8 mouse cellular contexts compared by ENCODE assay signal in genomic region chr3:86550301-86551010, GRCm38 (mm10). TPM values are rescaled to one million over a fixed set of nuclear protein-coding genes. Genes with fewer than 3 reads are reported as not detected.
DNase-seq lines count a peak whose midpoint lies in the region; ATAC-seq lines count a peak whose summit lies in the region.

No protein-coding gene starts in this region.

- no peaks in the 10 kb centered on the region for H3K36me3 ChIP-seq in heart, embryonic 11.5 days (ENCODE audit: control insufficient read depth, insufficient read depth, low read length)
- H3K36me3 ChIP-seq in midbrain, embryonic 13.5 days = no peaks in the 10 kb centered on the region

- no peak; the same call in 1 of the 2 replicates for ATAC-seq in heart, embryonic 11.5 days (replicated peaks; ENCODE audit: insufficient number of reproducible peaks, low FRiP score, low TSS enrichment)
- ATAC-seq in midbrain, embryonic 13.5 days = peak; percentile 49

- H3K9me3 ChIP-seq in heart, embryonic 11.5 days (replicated peaks; ENCODE audit: control insufficient read depth, low read length) = no peaks in the 10 kb centered on the region
- H3K9me3 ChIP-seq in midbrain, embryonic 13.5 days = no peaks in the 10 kb centered on the region

- H3K27me3 ChIP-seq in heart, embryonic 11.5 days (ENCODE audit: control insufficient read depth, insufficient read depth, low read length) = peaks cover 11% of the 10 kb centered on the region
- peaks cover 42% of the 10 kb centered on the region for H3K27me3 ChIP-seq in midbrain, embryonic 13.5 days

- peak overlapping the region; percentile 49 for H3K9ac ChIP-seq in heart, embryonic 11.5 days (ENCODE audit: low read depth, low read length)
- H3K9ac ChIP-seq in midbrain, embryonic 13.5 days (replicated peaks) = peak overlapping the region; percentile 67

- WGBS in heart, embryonic 11.5 days (ENCODE audit: insufficient replicate concordance) = 2% methylated on average over 22 of the region's 22 CpGs
- 2% methylated on average over 22 of the region's 22 CpGs for WGBS in midbrain, embryonic 13.5 days

- peak overlapping the region; percentile 50; the same call in 1 of the 2 replicates for H3K27ac ChIP-seq in heart, embryonic 11.5 days (ENCODE audit: low read depth, low read length)
- peak overlapping the region; percentile 91 for H3K27ac ChIP-seq in midbrain, embryonic 13.5 days

- H3K4me1 ChIP-seq in heart, embryonic 11.5 days (ENCODE audit: control insufficient read depth, insufficient read depth, low read length) = peaks cover 8% of the 10 kb centered on the region
- peaks cover 42% of the 10 kb centered on the region for H3K4me1 ChIP-seq in midbrain, embryonic 13.5 days (replicated peaks)

- peak overlapping the region; percentile 71 for H3K4me2 ChIP-seq in heart, embryonic 11.5 days
- H3K4me2 ChIP-seq in midbrain, embryonic 13.5 days (replicated peaks) = peak overlapping the region; percentile 59

- peak overlapping the region; percentile 29 for H3K4me3 ChIP-seq in heart, embryonic 11.5 days (ENCODE audit: low read depth, low read length)
- H3K4me3 ChIP-seq in midbrain, embryonic 13.5 days (replicated peaks) = peak overlapping the region; percentile 38

- no peak for DNase-seq in heart, adult 8-10 months (ENCODE audit: low spot score)
- peak; percentile 43 for DNase-seq in R1 (ENCODE audit: low read depth, low spot score)
- DNase-seq in heart, postnatal 10 days = peak; percentile 8 to 16
- no peak for DNase-seq in frontal cortex, adult 2 months (ENCODE audit: extremely low spot score in 1 of 2, low spot score in 1 of 2)
- DNase-seq in gastrocnemius, postnatal 25 days = no peak
- DNase-seq in right cerebral cortex, adult 18-20 months = no peak

- intact Hi-C loops in heart, postnatal 10 days (cut with DNase I) = no loop called here

RNA-seq across cellular contexts. Expression of gene Mab21l2, which starts 2.0 kb away (rescaled TPM):
- 12.7 and 13.6 TPM in 2 replicates for polyA plus RNA-seq in heart, embryonic 11.5 days (2014; fragmentation: Nextera tagmentation; extraction: Ambion mirVana)
- under 1 TPM in 2 of 4 experiments, not detected in 2; 0.22 to 0.27 TPM for total RNA-seq in heart, adult 8-10 months (2022)
- under 1 TPM; 0.10 to 0.31 TPM for total RNA-seq in heart, postnatal 10 days (2021)
- polyA plus RNA-seq in midbrain, embryonic 13.5 days (2015; fragmentation: Nextera tagmentation; extraction: Ambion mirVana) = 89.1 and 122 TPM in 2 replicates
- polyA plus RNA-seq in frontal cortex, adult 2 months (2012; rRNA removed) = 0.04 TPM in 2 replicates
- under 1 TPM; 0.20 to 0.86 TPM for total RNA-seq in gastrocnemius, postnatal 25 days (2021)

Comparison
In these comparisons a context has a peak if more than half of its experiments do, and no peak if none do; other contexts are left out.
1. DNase-seq: peak in R1 (single experiment) and heart, postnatal 10 days (2 of 2); none in heart, adult 8-10 months (single experiment), frontal cortex, adult 2 months (0 of 2), gastrocnemius, postnatal 25 days (single experiment) and right cerebral cortex, adult 18-20 months (single experiment).